Mouse (Mus musculus): ENCODE measurements at regions not wholly inside any gene's neighbourhood (a gene's known extent, or its start where the extent isn't known, plus 50 kb on each side); places are given as distances from the start of the nearest gene placed in this dataset.
"Not testable (repeated sequence)": the region's sequence is repeated elsewhere in the genome, so short reads cannot be mapped to it uniquely, and the experiment has no call there.

GRCm38 (mm10) chr13:5317941-5318856, 543.1 kb upstream of the Klf6 start:
- Histone ChIP-seq H3K4me1 (no peaks in the 10 kb centered on the region), H3K4me3 (replicated peaks) (no peak overlapping the region), H3K4me2 (no peak overlapping the region), H3K27ac (no peak overlapping the region), H3K27me3 (no peaks in the 10 kb centered on the region), H3K36me3 (replicated peaks) (no peaks in the 10 kb centered on the region), H3K9ac (no peak overlapping the region), H3K9me3 (no peaks in the 10 kb centered on the region)
- WGBS = 86% methylated on average over 5 of the region's 5 CpGs
- ATAC-seq (ENCODE audit: low FRiP score) = no peak; the same call in 1 of the 2 replicates

GRCm38 (mm10) chr13:5345712-5346111, 515.6 kb upstream of the Klf6 start:
- H3K27ac ChIP-seq = no peak overlapping the region
- no peak for ATAC-seq (ENCODE audit: low FRiP score)
- no peaks in the 10 kb centered on the region for H3K9me3 ChIP-seq
- H3K4me3 ChIP-seq (replicated peaks) = no peak overlapping the region
- H3K4me1 ChIP-seq = no peaks in the 10 kb centered on the region
- H3K4me2 ChIP-seq = no peak overlapping the region
- H3K9ac ChIP-seq = no peak overlapping the region
- H3K36me3 ChIP-seq (replicated peaks) = no peaks in the 10 kb centered on the region
- 78% methylated on average over 4 of the region's 4 CpGs for WGBS
- H3K27me3 ChIP-seq = no peaks in the 10 kb centered on the region

- H3K4me1 ChIP-seq = no peaks in the 10 kb centered on the region
- no peak overlapping the region for H3K27ac ChIP-seq
- ATAC-seq (ENCODE audit: low FRiP score) = no peak
- H3K9me3 ChIP-seq = no peaks in the 10 kb centered on the region
- no peaks in the 10 kb centered on the region for H3K36me3 ChIP-seq (replicated peaks)
- no peak overlapping the region for H3K9ac ChIP-seq
- no peaks in the 10 kb centered on the region for H3K27me3 ChIP-seq
- no peak overlapping the region for H3K4me2 ChIP-seq
- 79% methylated on average over 6 of the region's 6 CpGs for WGBS
- H3K4me3 ChIP-seq (replicated peaks) = no peak overlapping the region
Observed at GRCm38 (mm10) chr13:5347503-5348469, 513.5 kb upstream of the Klf6 start.

- 89% methylated on average over 7 of the region's 7 CpGs for WGBS
- no peak for ATAC-seq (ENCODE audit: low FRiP score)
- Histone ChIP-seq H3K27ac (no peak overlapping the region), H3K4me3 (replicated peaks) (no peak overlapping the region), H3K9me3 (no peaks in the 10 kb centered on the region), H3K4me1 (no peaks in the 10 kb centered on the region), H3K36me3 (replicated peaks) (no peaks in the 10 kb centered on the region), H3K27me3 (no peaks in the 10 kb centered on the region), H3K4me2 (no peak overlapping the region), H3K9ac (no peak overlapping the region)
Observed at GRCm38 (mm10) chr13:5367058-5367797, 494.1 kb upstream of the Klf6 start.

GRCm38 (mm10) chr13:5370007-5370406, 491.3 kb upstream of the Klf6 start:
- no peak overlapping the region for H3K4me2 ChIP-seq
- WGBS = 92% methylated on average over 8 of the region's 8 CpGs
- H3K9me3 ChIP-seq = no peaks in the 10 kb centered on the region
- no peak for ATAC-seq (ENCODE audit: low FRiP score)
- no peaks in the 10 kb centered on the region for H3K36me3 ChIP-seq (replicated peaks)
- H3K4me3 ChIP-seq (replicated peaks) = no peak overlapping the region
- no peak overlapping the region for H3K9ac ChIP-seq
- H3K27me3 ChIP-seq = no peaks in the 10 kb centered on the region
- no peaks in the 10 kb centered on the region for H3K4me1 ChIP-seq
- H3K27ac ChIP-seq = no peak overlapping the region

- H3K9me3 ChIP-seq = no peaks in the 10 kb centered on the region
- no peak overlapping the region for H3K4me3 ChIP-seq (replicated peaks)
- no peaks in the 10 kb centered on the region for H3K4me1 ChIP-seq
- H3K27me3 ChIP-seq = no peaks in the 10 kb centered on the region
- no peak for ATAC-seq (ENCODE audit: low FRiP score)
- no peak overlapping the region for H3K27ac ChIP-seq
- H3K9ac ChIP-seq = no peak overlapping the region
- no peak overlapping the region for H3K4me2 ChIP-seq
- H3K36me3 ChIP-seq (replicated peaks) = no peaks in the 10 kb centered on the region
Observed at GRCm38 (mm10) chr13:5373191-5373590, 488.1 kb upstream of the Klf6 start.

GRCm38 (mm10) chr13:5408226-5408804, 453.0 kb upstream of the Klf6 start:
- H3K27ac ChIP-seq = no peak overlapping the region
- no peak overlapping the region for H3K9ac ChIP-seq
- H3K9me3 ChIP-seq = no peaks in the 10 kb centered on the region
- H3K4me1 ChIP-seq = no peaks in the 10 kb centered on the region
- H3K4me3 ChIP-seq (replicated peaks) = no peak overlapping the region
- ATAC-seq (ENCODE audit: low FRiP score) = no peak
- H3K27me3 ChIP-seq = no peaks in the 10 kb centered on the region
- no peak overlapping the region for H3K4me2 ChIP-seq
- 92% methylated on average over 4 of the region's 4 CpGs for WGBS
- H3K36me3 ChIP-seq (replicated peaks) = no peaks in the 10 kb centered on the region

GRCm38 (mm10) chr13:5412052-5412451, 449.2 kb upstream of the Klf6 start:
- Histone ChIP-seq H3K27ac (no peak overlapping the region), H3K4me2 (no peak overlapping the region), H3K27me3 (no peaks in the 10 kb centered on the region), H3K36me3 (replicated peaks) (no peaks in the 10 kb centered on the region), H3K9ac (no peak overlapping the region), H3K9me3 (no peaks in the 10 kb centered on the region), H3K4me3 (replicated peaks) (no peak overlapping the region), H3K4me1 (no peaks in the 10 kb centered on the region)
- no peak for ATAC-seq (ENCODE audit: low FRiP score)

- not testable (repeated sequence) for ATAC-seq (ENCODE audit: low FRiP score); H3K27ac ChIP-seq; H3K9me3 ChIP-seq; H3K4me3 ChIP-seq (replicated peaks); H3K4me1 ChIP-seq; H3K9ac ChIP-seq; H3K27me3 ChIP-seq; H3K36me3 ChIP-seq (replicated peaks); H3K4me2 ChIP-seq
Observed at GRCm38 (mm10) chr13:5413009-5413408, 448.3 kb upstream of the Klf6 start.

- Histone ChIP-seq H3K27ac (no peak overlapping the region), H3K9me3 (no peaks in the 10 kb centered on the region), H3K9ac (no peak overlapping the region), H3K4me2 (no peak overlapping the region), H3K4me1 (no peaks in the 10 kb centered on the region), H3K4me3 (replicated peaks) (no peak overlapping the region), H3K36me3 (replicated peaks) (no peaks in the 10 kb centered on the region), H3K27me3 (no peaks in the 10 kb centered on the region)
- WGBS = 80% methylated on average over 1 of the region's 1 CpGs
- ATAC-seq (ENCODE audit: low FRiP score) = no peak
Observed at GRCm38 (mm10) chr13:5424110-5424509, 437.2 kb upstream of the Klf6 start.

- Histone ChIP-seq H3K9ac (no peak overlapping the region), H3K9me3 (no peaks in the 10 kb centered on the region), H3K27ac (no peak overlapping the region), H3K4me2 (no peak overlapping the region), H3K36me3 (replicated peaks) (no peaks in the 10 kb centered on the region), H3K4me1 (no peaks in the 10 kb centered on the region), H3K4me3 (replicated peaks) (no peak overlapping the region), H3K27me3 (no peaks in the 10 kb centered on the region)
- no peak for ATAC-seq (ENCODE audit: low FRiP score)
- WGBS = 89% methylated on average over 9 of the region's 9 CpGs
Observed at GRCm38 (mm10) chr13:5425491-5426232, 435.6 kb upstream of the Klf6 start.

Data from forebrain, embryonic 12.5 days (tissue).